Mouse (Mus musculus) neural tube, embryonic 13.5 days (tissue): ENCODE results near the gene Elf1. TPM values are rescaled to one million over a fixed set of nuclear protein-coding genes. Genes with fewer than 3 reads are reported as not detected.
A peak's percentile ranks its signal among the peaks of the same experiment; 100 is the strongest.

ENCODE experiments used
- ATAC-seq: fragments of 200-750 bp; cut with Nextera tagmentation; 2 replicates; pipeline ENCODE4 v1.8.0; 2017; ENCODE audit warnings: low read depth, mild to moderate bottlenecking, moderate TSS enrichment, moderate library complexity
- H3K27ac ChIP-seq: fragments of 300-500 bp; sonication (generic); replicated peaks from 2 replicates; pipeline ENCODE4 v1.5.1; 2015; ENCODE audit warnings: moderate library complexity, mild to moderate bottlenecking, inconsistent platforms
- H3K27me3 ChIP-seq: fragments of 300-500 bp; sonication (generic); 2 replicates; pipeline ENCODE4 v1.6.1; 2015; ENCODE audit warnings: mild to moderate bottlenecking, inconsistent platforms
- H3K36me3 ChIP-seq: fragments of 300-500 bp; sonication (generic); 2 replicates; pipeline ENCODE4 v1.6.1; 2015; ENCODE audit warnings: mild to moderate bottlenecking, inconsistent platforms
- H3K4me1 ChIP-seq: fragments of 300-500 bp; sonication (generic); replicated peaks from 2 replicates; pipeline ENCODE4 v1.6.1; 2015; ENCODE audit warnings: inconsistent platforms
- H3K4me2 ChIP-seq: fragments of 300-500 bp; sonication (generic); 2 replicates; pipeline ENCODE4 v1.6.1; 2015; ENCODE audit warnings: inconsistent platforms, mild to moderate bottlenecking, moderate library complexity
- H3K4me3 ChIP-seq: fragments of 300-500 bp; sonication (generic); 2 replicates; pipeline ENCODE4 v1.5.1; 2015; ENCODE audit warnings: mild to moderate bottlenecking, inconsistent platforms
- H3K9ac ChIP-seq: fragments of 300-500 bp; sonication (generic); 2 replicates; pipeline ENCODE4 v1.6.1; 2015; ENCODE audit warnings: moderate library complexity, mild to moderate bottlenecking, inconsistent platforms
- H3K9me3 ChIP-seq: fragments of 300-500 bp; sonication (generic); 2 replicates; pipeline ENCODE4 v1.6.1; 2016; ENCODE audit warnings: inconsistent platforms
- WGBS: fragments of 180-500 bp; shearing (Covaris S2); methylation state at CpG from one replicate; pipeline ENCODE4 v1.1.7; 2015; 5-methylcytosine and 5-hydroxymethylcytosine counted together
- polyA plus RNA-seq: library from polyadenylated mRNA; unstranded; fragments of >200 nt; fragmentation: Nextera tagmentation; extraction: Ambion mirVana; gene quantifications from 2 replicates; pipeline ENCODE4 v1.2.1, GENCODE M21; 2015

Elf1 gene
- polyA plus RNA-seq, 1 experiment from 2014 or later, result 4.3 TPM

DNA sequence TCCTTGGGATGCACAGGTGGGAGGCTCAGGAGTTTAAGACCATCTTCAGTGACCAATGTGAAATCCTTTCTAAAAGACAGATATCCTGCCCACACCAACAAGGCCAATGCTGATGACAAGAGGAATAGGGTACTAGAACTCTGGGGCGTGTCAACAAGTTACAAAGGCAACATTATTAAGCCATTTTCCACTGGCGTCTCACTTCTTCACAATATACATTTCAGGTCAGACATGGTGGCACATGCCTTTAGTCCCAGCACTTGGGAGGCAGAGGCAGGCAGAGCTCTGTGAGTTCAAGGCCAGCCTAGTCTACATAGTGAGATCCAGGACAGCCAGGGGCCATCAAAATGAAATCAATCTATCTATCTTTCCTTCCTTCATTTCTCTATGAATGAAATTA is 7.6 kb upstream of the Elf1 start:
- no peak for ATAC-seq
- WGBS, result 94% methylated on average over 2 of the region's 2 CpGs
- Histone ChIP-seq H3K4me2 (no peak overlapping the region), H3K9ac (no peak overlapping the region), H3K4me3 (no peak overlapping the region), H3K27me3 (no peaks in the 10 kb centered on the region), H3K27ac (no peak overlapping the region), H3K9me3 (no peaks in the 10 kb centered on the region), H3K4me1 (0 out of 2 replicates have a peak, but pooled peaks cover 3% of the 10 kb centered on the region), H3K36me3 (peaks cover 85% of the 10 kb centered on the region)

DNA sequence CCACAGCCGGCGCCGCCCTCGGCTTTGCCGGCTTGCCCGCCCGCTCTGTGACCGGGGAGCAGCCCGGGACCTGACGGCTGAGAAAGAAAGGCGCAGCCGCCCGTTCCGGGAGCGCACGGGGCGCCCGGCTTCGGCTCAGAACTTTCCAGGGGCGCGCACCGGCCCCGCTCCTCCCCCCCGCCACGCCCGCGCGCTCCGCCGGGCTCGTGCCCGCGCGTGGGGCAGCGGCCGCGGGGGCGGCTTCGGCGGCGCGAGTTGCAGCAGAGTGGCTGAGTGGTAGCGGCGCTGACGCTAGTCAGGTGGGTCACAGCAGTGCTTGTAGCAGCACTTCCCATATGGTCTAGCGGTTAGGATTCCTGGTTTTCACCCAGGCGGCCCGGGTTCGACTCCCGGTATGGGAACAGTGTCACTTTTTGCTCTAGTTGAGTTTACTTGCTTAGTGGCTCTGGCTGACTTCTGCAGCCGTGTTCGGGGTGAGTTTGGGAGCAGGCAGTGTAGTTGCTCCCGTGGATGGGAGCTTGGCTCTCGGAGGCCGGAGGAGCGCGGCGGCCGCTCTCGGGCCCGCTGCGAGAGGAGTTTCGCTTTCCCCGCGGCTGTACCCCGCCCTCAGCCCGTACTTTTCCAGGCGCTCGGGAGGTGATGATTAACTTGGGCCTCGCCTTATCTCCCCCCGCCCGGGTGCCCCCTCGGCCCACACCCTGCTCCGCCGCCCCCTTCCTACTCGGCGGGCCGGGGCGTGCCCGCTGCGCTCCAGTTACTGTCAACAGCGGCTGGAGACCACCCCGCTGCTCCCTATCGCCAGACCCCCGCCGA is 551 bp downstream of the Elf1 start, which contains the start of gene Wbp4:
TSS of gene Wbp4 (minus strand) at position 182 of the 813 bp plus-strand sequence.
- peak within 1 kb of the TSS; percentile 100 for H3K27ac ChIP-seq
- H3K4me3 ChIP-seq, result peak within 1 kb of the TSS; percentile 88
- peak; percentile 94 for ATAC-seq
- no peaks in the 10 kb centered on the region for H3K9me3 ChIP-seq
- 0 out of 2 replicates have a peak, but pooled peaks cover 4% of the 10 kb centered on the region for H3K27me3 ChIP-seq
- WGBS, result under 1% methylated on average over 59 of the region's 86 CpGs
- peaks cover 20% of the 10 kb centered on the region for H3K36me3 ChIP-seq
- peaks cover 39% of the 10 kb centered on the region for H3K4me1 ChIP-seq
- H3K9ac ChIP-seq, result peak within 1 kb of the TSS; percentile 94
- peak within 1 kb of the TSS; percentile 66 for H3K4me2 ChIP-seq

DNA sequence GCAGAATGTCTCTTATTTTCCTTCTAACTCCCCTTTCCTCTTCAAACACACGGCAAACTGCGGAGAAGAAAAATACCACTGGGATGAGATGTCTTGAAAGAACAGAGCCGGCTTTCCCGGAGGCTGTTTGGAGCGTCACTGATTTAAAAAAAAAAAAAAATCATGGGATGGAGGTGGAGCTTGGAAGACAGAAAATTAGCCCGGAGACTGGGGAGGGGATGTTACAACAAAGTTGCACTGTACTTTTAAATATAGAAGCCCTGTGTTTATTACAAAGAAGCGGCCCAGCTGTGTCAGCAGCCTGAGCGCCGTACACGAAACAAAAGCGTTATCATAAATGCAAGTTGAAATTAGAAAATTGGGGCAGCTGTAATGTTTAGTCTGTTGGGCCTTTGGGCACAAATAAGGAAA is 1.3 kb downstream of the Elf1 start:
- peaks cover 15% of the 10 kb centered on the region; the same call in 1 of the 2 replicates for H3K36me3 ChIP-seq
- H3K27ac ChIP-seq, result peak overlapping the region; percentile 100
- no peaks in the 10 kb centered on the region for H3K9me3 ChIP-seq
- peak overlapping the region; percentile 94 for H3K9ac ChIP-seq
- H3K27me3 ChIP-seq, result 0 out of 2 replicates have a peak, but pooled peaks cover 8% of the 10 kb centered on the region
- under 1% methylated on average over 11 of the region's 11 CpGs for WGBS
- H3K4me3 ChIP-seq, result peak overlapping the region; percentile 88
- H3K4me1 ChIP-seq, result peaks cover 46% of the 10 kb centered on the region
- ATAC-seq, result peak; percentile 1; the same call in 1 of the 2 replicates
- H3K4me2 ChIP-seq, result peak overlapping the region; percentile 66

DNA sequence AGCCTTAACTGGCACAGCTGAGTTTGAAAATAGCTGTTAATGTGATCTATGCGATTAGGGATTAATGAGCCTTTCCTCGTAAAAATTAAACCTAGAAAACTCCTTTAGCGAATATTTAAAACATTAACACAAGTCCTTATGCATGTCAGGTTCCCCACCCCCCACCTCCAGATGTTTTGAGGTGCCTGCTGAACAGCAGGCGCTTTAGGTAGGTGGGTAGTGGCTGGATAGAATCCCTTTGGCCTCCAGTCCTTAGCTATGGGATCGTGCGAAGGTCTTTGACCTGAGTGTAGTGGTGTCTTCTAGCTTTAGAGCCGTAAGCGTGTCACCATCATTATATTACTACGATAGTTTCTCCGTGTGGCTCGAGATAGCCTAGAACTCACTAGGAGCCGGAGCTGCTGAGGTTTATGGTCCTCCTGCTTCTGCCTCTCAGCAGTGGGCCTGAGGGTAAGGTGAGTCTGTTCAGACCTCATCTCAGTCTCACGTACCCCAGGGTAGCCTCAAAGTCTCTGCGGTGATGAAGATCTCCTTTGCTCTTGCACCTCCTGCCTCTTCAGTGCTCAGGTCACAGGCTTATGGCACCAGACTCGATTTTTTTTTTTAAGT is 1.9 kb downstream of the Elf1 start:
- ATAC-seq, result no peak
- peaks cover 52% of the 10 kb centered on the region for H3K4me1 ChIP-seq
- peak overlapping the region; percentile 66 for H3K4me2 ChIP-seq
- 0 out of 2 replicates have a peak, but pooled peaks cover 8% of the 10 kb centered on the region for H3K27me3 ChIP-seq
- H3K9me3 ChIP-seq, result no peaks in the 10 kb centered on the region
- peaks cover 10% of the 10 kb centered on the region; the same call in 1 of the 2 replicates for H3K36me3 ChIP-seq
- H3K27ac ChIP-seq, result peak overlapping the region; percentile 100
- peak overlapping the region; percentile 94 for H3K9ac ChIP-seq
- H3K4me3 ChIP-seq, result peak overlapping the region; percentile 88
- 25% methylated on average over 15 of the region's 15 CpGs for WGBS

DNA sequence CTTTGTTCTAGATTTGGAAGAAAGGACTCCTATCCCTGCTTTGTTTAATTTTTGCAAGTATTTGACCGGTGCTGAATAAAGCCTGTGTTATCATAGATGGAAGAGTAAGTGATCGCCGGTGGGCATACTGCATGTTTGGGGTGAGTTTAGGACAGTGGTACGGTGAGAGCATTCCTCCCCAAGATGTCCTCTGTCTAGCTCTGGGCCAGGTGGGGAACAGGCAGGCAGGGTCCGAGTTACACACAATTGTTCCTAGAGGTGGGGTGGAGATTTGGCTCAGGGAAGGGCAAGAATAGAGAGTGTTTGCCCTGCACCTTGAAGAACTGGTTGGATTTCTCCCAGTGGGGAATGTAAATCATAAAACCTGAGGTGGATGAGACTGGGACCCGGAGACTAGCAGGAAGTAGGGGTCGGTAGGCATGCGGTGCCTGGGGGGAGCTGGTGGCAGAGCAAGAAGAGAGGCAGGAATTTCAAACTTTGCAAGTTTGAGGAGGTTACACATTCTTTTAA is 2.7 kb downstream of the Elf1 start:
- peak overlapping the region; percentile 66 for H3K4me2 ChIP-seq
- H3K36me3 ChIP-seq, result 0 out of 2 replicates have a peak, but pooled peaks cover 4% of the 10 kb centered on the region
- peak overlapping the region; percentile 88 for H3K4me3 ChIP-seq
- WGBS, result 78% methylated on average over 8 of the region's 8 CpGs
- H3K27ac ChIP-seq, result no peak overlapping the region
- no peaks in the 10 kb centered on the region for H3K9me3 ChIP-seq
- peak overlapping the region; percentile 94; the same call in 1 of the 2 replicates for H3K9ac ChIP-seq
- H3K4me1 ChIP-seq, result peaks cover 53% of the 10 kb centered on the region
- H3K27me3 ChIP-seq, result 0 out of 2 replicates have a peak, but pooled peaks cover 8% of the 10 kb centered on the region
- no peak for ATAC-seq

DNA sequence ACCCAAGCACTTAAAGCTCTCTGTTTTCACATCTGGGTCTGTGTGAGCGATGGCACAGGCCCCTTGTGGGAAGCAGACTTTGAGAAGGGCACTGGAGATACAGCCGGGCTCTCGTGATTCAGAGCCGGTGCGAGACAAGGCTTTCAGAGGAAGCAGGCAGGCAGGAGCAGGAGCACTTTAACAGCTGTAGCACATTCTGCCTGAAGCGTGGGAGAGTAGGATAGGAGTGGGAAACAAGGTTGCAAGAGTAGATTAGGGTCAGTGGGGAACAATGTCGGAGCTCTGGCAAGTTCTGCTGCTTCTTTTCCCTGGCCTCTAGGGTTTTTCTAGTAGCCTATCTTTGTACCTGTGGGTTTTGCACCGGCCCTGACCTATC is 5.6 kb downstream of the Elf1 start:
- peaks cover 40% of the 10 kb centered on the region for H3K4me1 ChIP-seq
- peak overlapping the region; percentile 40 for H3K4me3 ChIP-seq
- H3K9me3 ChIP-seq, result no peaks in the 10 kb centered on the region
- H3K9ac ChIP-seq, result peak overlapping the region; percentile 65; the same call in 1 of the 2 replicates
- no peak for ATAC-seq
- H3K4me2 ChIP-seq, result peak overlapping the region; percentile 64
- 0 out of 2 replicates have a peak, but pooled peaks cover 8% of the 10 kb centered on the region for H3K27me3 ChIP-seq
- H3K36me3 ChIP-seq, result no peaks in the 10 kb centered on the region; the same call in 1 of the 2 replicates
- 0 out of 2 replicates have a peak overlapping the region, but pooled peaks have one; percentile 65 for H3K27ac ChIP-seq
- 32% methylated on average over 8 of the region's 8 CpGs for WGBS

DNA sequence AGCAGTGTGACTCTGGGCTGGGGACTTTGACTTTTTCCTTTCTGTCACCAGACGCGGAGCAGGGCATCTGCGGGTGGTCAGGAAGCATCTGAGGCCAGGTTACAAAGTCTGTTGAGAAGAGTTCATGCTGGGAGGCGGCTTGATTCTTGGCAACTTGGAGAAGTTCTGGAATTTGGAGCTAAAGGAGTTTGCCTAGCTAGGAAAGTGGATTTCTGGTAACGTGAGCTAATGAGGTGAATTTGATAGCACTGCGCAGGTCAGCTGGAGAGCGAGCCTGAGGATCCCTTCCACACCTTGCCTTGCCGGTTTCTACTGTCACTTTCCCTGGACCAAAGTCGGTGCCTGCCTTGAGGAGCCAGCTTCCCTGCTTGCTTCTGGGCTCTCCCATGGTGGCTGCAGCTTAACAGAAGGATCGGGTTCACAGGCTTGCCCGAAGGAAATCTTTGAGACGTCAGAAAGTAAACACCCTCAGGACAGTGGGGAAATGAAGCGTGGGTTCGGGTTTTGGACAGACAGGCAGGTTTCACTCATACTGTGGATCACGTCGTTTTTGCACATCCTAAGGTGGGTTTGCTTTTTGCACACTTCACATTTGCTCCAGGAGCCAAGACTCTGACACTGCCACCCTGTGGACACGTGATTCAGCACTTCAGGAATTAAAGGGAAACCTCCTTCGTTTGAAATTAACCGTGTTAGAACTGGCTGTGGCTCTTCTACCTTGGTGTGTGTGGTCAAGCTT is 6.2 kb downstream of the Elf1 start:
- no peaks in the 10 kb centered on the region; the same call in 1 of the 2 replicates for H3K36me3 ChIP-seq
- 0 out of 2 replicates have a peak overlapping the region, but pooled peaks have one; percentile 65 for H3K27ac ChIP-seq
- peak overlapping the region; percentile 65 for H3K9ac ChIP-seq
- 9% methylated on average over 19 of the region's 19 CpGs for WGBS
- H3K4me1 ChIP-seq, result peaks cover 40% of the 10 kb centered on the region
- peak overlapping the region; percentile 40 for H3K4me3 ChIP-seq
- H3K4me2 ChIP-seq, result peak overlapping the region; percentile 64
- no peaks in the 10 kb centered on the region for H3K9me3 ChIP-seq
- H3K27me3 ChIP-seq, result 0 out of 2 replicates have a peak, but pooled peaks cover 8% of the 10 kb centered on the region
- ATAC-seq, result no peak

DNA sequence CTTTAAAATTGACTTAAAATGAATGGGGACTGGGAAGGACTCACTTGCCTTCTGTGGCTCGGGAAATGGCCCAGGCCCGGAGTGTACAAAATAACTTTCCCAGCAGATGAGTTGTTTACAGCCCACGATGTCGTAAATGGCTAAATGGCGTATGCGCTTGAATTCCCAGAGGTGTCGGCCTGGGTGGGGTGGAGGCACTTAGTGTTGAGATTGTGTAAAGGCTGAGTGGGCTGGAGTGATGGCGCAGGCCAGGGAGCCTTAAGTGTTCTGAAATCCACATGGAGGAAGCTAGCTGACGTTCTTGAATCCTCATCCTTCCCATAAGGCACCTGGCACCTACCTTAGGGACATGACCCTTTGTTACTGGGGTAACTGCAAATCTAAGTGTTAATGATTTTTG is 7.5 kb downstream of the Elf1 start:
- H3K9ac ChIP-seq, result no peak overlapping the region
- H3K4me2 ChIP-seq, result no peak overlapping the region
- 0 out of 2 replicates have a peak, but pooled peaks cover 8% of the 10 kb centered on the region for H3K27me3 ChIP-seq
- no peak overlapping the region for H3K4me3 ChIP-seq
- H3K9me3 ChIP-seq, result no peaks in the 10 kb centered on the region
- no peaks in the 10 kb centered on the region; the same call in 1 of the 2 replicates for H3K36me3 ChIP-seq
- ATAC-seq, result 0 out of 2 replicates have a peak, but pooled peaks have one; percentile 28
- H3K27ac ChIP-seq, result 0 out of 2 replicates have a peak overlapping the region, but pooled peaks have one; percentile 46
- WGBS, result 32% methylated on average over 9 of the region's 9 CpGs
- peaks cover 28% of the 10 kb centered on the region for H3K4me1 ChIP-seq

DNA sequence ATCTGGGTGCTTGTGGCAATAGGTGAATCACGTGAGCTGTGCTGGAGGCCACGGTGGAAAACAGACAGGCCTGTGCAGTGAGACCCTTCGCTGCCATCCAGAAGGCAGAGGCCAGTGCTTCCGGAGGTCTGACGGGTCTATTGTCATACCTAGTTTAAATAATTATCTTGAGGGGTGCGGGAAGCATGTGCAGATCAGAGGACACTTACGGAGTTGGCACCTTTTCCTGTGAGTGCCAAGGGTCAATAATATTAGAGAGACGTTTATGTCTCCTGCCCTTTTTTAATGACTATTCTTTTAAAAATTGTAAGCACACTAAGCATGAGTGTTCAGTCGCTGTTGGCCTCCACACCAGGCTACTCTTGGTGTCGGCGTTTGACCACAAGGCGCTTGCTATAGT is 8.2 kb downstream of the Elf1 start:
- peak; percentile 45; the same call in 1 of the 2 replicates for ATAC-seq
- H3K9me3 ChIP-seq, result no peaks in the 10 kb centered on the region

DNA sequence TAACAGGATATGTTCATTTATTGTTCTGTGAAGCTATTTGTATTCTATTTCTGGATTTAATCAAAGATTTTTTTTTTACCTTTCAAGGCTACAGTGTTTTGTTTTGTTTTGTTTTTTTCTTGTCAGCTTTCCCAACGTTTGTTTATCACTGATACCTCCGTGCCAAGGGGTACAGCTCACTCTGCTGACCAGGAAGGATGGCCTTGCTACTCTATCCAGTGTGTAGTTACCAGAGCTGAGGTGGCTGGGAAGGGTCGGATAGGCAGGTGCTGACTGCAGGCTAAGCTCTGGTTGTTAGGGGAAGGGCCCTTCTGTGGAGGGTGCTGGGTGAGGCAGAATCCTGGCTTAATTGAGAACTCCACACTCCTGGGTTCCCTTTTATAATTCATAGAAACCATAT is 9.3 kb downstream of the Elf1 start:
- 0 out of 2 replicates have a peak, but pooled peaks cover 8% of the 10 kb centered on the region for H3K27me3 ChIP-seq
- 79% methylated on average over 3 of the region's 3 CpGs for WGBS
- ATAC-seq, result no peak
- H3K9ac ChIP-seq, result no peak overlapping the region
- H3K27ac ChIP-seq, result no peak overlapping the region
- H3K36me3 ChIP-seq, result no peaks in the 10 kb centered on the region; the same call in 1 of the 2 replicates
- H3K4me1 ChIP-seq, result peaks cover 22% of the 10 kb centered on the region
- no peak overlapping the region for H3K4me3 ChIP-seq
- no peaks in the 10 kb centered on the region for H3K9me3 ChIP-seq
- H3K4me2 ChIP-seq, result no peak overlapping the region

More for the DNA sequence above, 8.2 kb downstream of the Elf1 start:
- WGBS, result 77% methylated on average over 12 of the region's 12 CpGs
- no peak overlapping the region for H3K4me2 ChIP-seq
- H3K27me3 ChIP-seq, result 0 out of 2 replicates have a peak, but pooled peaks cover 8% of the 10 kb centered on the region
- no peaks in the 10 kb centered on the region; the same call in 1 of the 2 replicates for H3K36me3 ChIP-seq
- H3K4me3 ChIP-seq, result no peak overlapping the region
- peak overlapping the region; percentile 46; the same call in 1 of the 2 replicates for H3K27ac ChIP-seq
- H3K9ac ChIP-seq, result no peak overlapping the region
- H3K4me1 ChIP-seq, result peaks cover 22% of the 10 kb centered on the region

DNA sequence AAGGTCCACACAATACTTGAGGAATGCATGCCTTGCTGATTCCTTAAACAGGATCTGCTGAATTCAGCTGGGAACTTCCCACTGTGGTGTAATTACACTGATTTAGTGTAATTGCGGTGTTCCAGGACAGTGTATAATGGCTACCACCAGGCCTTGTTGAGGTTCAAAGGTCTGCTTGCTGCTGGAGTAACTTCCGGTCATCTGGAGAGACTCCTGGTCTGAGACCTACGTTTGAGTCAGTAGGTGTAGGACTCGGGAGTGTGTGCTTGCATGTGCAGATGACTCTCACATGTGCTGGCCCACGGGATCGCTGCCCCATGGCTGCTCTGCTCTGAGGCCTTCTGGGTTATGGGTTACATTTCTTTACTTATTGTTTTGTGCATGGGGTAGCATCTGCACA is 13.4 kb downstream of the Elf1 start:
- H3K9me3 ChIP-seq, result no peaks in the 10 kb centered on the region
- H3K36me3 ChIP-seq, result no peaks in the 10 kb centered on the region; the same call in 1 of the 2 replicates
- no peak overlapping the region for H3K4me3 ChIP-seq
- no peaks in the 10 kb centered on the region for H3K27me3 ChIP-seq
- no peak overlapping the region for H3K9ac ChIP-seq
- WGBS, result 68% methylated on average over 6 of the region's 6 CpGs
- no peak for ATAC-seq
- H3K27ac ChIP-seq, result no peak overlapping the region
- H3K4me2 ChIP-seq, result no peak overlapping the region
- H3K4me1 ChIP-seq, result no peaks in the 10 kb centered on the region
